ENCODE assay signal across 13 mouse cellular contexts in the genomic region with DNA sequence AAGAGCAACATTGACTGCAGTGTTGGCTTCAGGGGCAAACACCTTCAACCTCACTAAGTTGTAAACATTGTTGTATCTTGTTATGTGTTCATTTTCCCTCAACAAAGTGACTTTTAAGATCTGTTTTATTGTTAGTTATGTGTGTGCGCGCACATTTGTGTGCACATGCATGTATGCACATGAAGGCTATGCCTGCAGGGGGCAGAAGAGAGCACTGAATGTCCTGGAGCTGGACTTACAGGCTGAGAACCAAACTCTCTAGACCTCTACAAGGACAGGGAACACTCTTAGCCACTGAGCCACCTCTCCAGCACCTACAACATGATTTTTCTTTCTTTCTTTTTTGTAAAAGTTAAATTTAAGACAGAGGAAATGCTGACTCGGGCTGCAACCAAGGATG.
DNase-seq lines count a peak whose midpoint lies in the region; ATAC-seq and TF ChIP-seq lines count a peak whose summit lies in the region.
"Had no signal": no experiment of that assay in that cellular context is flagged by ENCODE, and none has a peak within 500 bp of the region (broad histone marks: within the 10 kb centered on the region; RNA-seq: fewer than 3 reads in every experiment).

No protein-coding gene starts in this region.

- H3K27me3 ChIP-seq in heart, adult 2 months (ENCODE audit: control insufficient read depth, insufficient read depth, low read length): no peaks in the 10 kb centered on the region
- no peaks in the 10 kb centered on the region for H3K27me3 ChIP-seq in heart, embryonic 12.5 days (replicated peaks)
- H3K27me3 ChIP-seq: forebrain, embryonic 12.5 days; neural tube, embryonic 12.5 days had no signal

- H3K79me2 ChIP-seq in heart, adult 2 months (replicated peaks; ENCODE audit: control insufficient read depth, insufficient read depth, low read length): no peaks in the 10 kb centered on the region

- H3K4me2 ChIP-seq in heart, embryonic 12.5 days: no peak overlapping the region
- H3K4me2 ChIP-seq: forebrain, embryonic 12.5 days; neural tube, embryonic 12.5 days had no signal

- H3K4me1 ChIP-seq in heart, adult 2 months (ENCODE audit: control insufficient read depth, insufficient read depth, low read length): no peaks in the 10 kb centered on the region
- no peaks in the 10 kb centered on the region for H3K4me1 ChIP-seq in heart, embryonic 12.5 days (replicated peaks)
- H3K4me1 ChIP-seq: forebrain, embryonic 12.5 days; neural tube, embryonic 12.5 days had no signal

- TF ChIP-seq CTCF in heart, adult 2 months (IDR thresholded peaks at IDR 0.05): 0 out of 2 replicates have a peak, but pooled peaks have one; percentile 19
- TF ChIP-seq CTCF in brain, embryonic 14.5 days (IDR thresholded peaks at IDR 0.05; ENCODE audit: borderline replicate concordance, extremely low read depth, insufficient read depth, insufficient read length): peak; percentile 22; the same call in 1 of the 2 replicates

- TF ChIP-seq EP300 in heart, adult 2 months (IDR thresholded peaks at IDR 0.05; ENCODE audit: insufficient read depth, low read depth, low read length): no peak

- DNase-seq in heart, adult 2 months: no peak
- peak; percentile 35 for DNase-seq in right cerebral cortex, postnatal 14 days
- no peak for DNase-seq in right cerebral cortex, postnatal 25 days
- DNase-seq in brain, embryonic 14.5 days (ENCODE audit: low read depth): no peak
- DNase-seq in thymus, postnatal 14 days: peak; percentile 74
- no peak for DNase-seq in neural tube, embryonic 10.5 days (ENCODE audit: extremely low spot score, low spot score)
- no peak for DNase-seq in urinary bladder, adult 18-20 months (ENCODE audit: low spot score in 2 of 2)
- DNase-seq: cerebellum, adult 9-10 months had no signal

- H3K9ac ChIP-seq in heart, adult 2 months (ENCODE audit: low read depth, low read length): no peak overlapping the region
- H3K9ac ChIP-seq in heart, embryonic 12.5 days: no peak overlapping the region
- H3K9ac ChIP-seq: forebrain, embryonic 12.5 days; neural tube, embryonic 12.5 days had no signal

- H3K27ac ChIP-seq in heart, adult 2 months: no peak overlapping the region
- no peak overlapping the region for H3K27ac ChIP-seq in heart, embryonic 12.5 days (ENCODE audit: poor library complexity, severe bottlenecking)
- H3K27ac ChIP-seq: forebrain, embryonic 12.5 days; macrophage; neural tube, embryonic 12.5 days had no signal

- intact Hi-C loops in heart, adult 2 months (cut with DNase I): no loop called here

- no peak for TF ChIP-seq POLR2A in heart, adult 2 months (IDR thresholded peaks at IDR 0.05; ENCODE audit: insufficient read depth, low read depth, low read length)
- no peak for TF ChIP-seq POLR2A in brain, embryonic 14.5 days (IDR thresholded peaks at IDR 0.05; ENCODE audit: borderline replicate concordance, extremely low read depth, insufficient read depth, insufficient read length, poor library complexity, severe bottlenecking)

- WGBS in heart, adult 2 months: 94% methylated on average over 3 of the region's 3 CpGs
- WGBS in heart, embryonic 12.5 days: 96% methylated on average over 3 of the region's 3 CpGs

- no peak overlapping the region for H3K4me3 ChIP-seq in heart, adult 2 months
- no peak overlapping the region for H3K4me3 ChIP-seq in heart, embryonic 12.5 days
- H3K4me3 ChIP-seq: forebrain, embryonic 12.5 days; neural tube, embryonic 12.5 days had no signal

- no peak for ATAC-seq in heart, embryonic 12.5 days (ENCODE audit: insufficient number of reproducible peaks, low FRiP score)
- ATAC-seq: hindbrain, embryonic 16.5 days had no signal

- H3K36me3 ChIP-seq in heart, adult 2 months (ENCODE audit: control insufficient read depth, insufficient read depth, low read length): no peaks in the 10 kb centered on the region
- no peaks in the 10 kb centered on the region for H3K36me3 ChIP-seq in heart, embryonic 12.5 days
- H3K36me3 ChIP-seq: forebrain, embryonic 12.5 days; neural tube, embryonic 12.5 days had no signal

- H3K9me3 ChIP-seq in heart, embryonic 12.5 days (replicated peaks): peaks cover 2% of the 10 kb centered on the region; the same call in 1 of the 2 replicates
- H3K9me3 ChIP-seq: forebrain, embryonic 12.5 days; neural tube, embryonic 12.5 days had no signal

Comparison
In these comparisons a context has a peak if more than half of its experiments do, and no peak if none do; other contexts are left out.
1. DNase-seq: peak in right cerebral cortex, postnatal 14 days (single experiment) and thymus, postnatal 14 days (single experiment); none in heart, adult 2 months (0 of 2), right cerebral cortex, postnatal 25 days (single experiment), brain, embryonic 14.5 days (single experiment), neural tube, embryonic 10.5 days (single experiment) and urinary bladder, adult 18-20 months (0 of 2).